Mouse (Mus musculus) CH12.LX (cell line): ENCODE measurements at regions not wholly inside any gene's neighbourhood (a gene's known extent, or its start where the extent isn't known, plus 50 kb on each side); places are given as distances from the start of the nearest gene placed in this dataset.

Experiments
- DNase-seq: peaks from one replicate; pipeline ENCODE4 v3.0.0-alpha.2; 2013; ENCODE audit errors: extremely low read depth
- H3K27ac ChIP-seq: 2 replicates; pipeline ENCODE4 v1.5.1; 2012; ENCODE audit warnings: low read depth, mild to moderate bottlenecking, control low read depth, moderate library complexity; ENCODE audit not compliant: insufficient read depth
- H3K27me3 ChIP-seq: replicated peaks from 2 replicates; pipeline ENCODE3; 2012; ENCODE audit warnings: inconsistent platforms
- H3K36me3 ChIP-seq, 2 experiments: replicated peaks in 1 of 2; 2 replicates each; pipeline versions ENCODE3 to v1.6.1; 2012; ENCODE audit warnings: inconsistent platforms in 1 of 2, low read length in 1 of 2, mild to moderate bottlenecking in 1 of 2, mixed read lengths in 1 of 2, moderate library complexity in 1 of 2; ENCODE audit not compliant: control insufficient read depth in 1 of 2, insufficient read depth in 1 of 2
- H3K4me1 ChIP-seq, 2 experiments: 2 replicates each; pipeline ENCODE4 v1.6.1; 2012; ENCODE audit warnings: inconsistent platforms in 1 of 2, moderate library complexity in 1 of 2; ENCODE audit not compliant: insufficient read depth in 2 of 2, control insufficient read depth in 1 of 2
- H3K4me2 ChIP-seq: 2 replicates; pipeline ENCODE4 v1.6.1; 2012; ENCODE audit warnings: low read depth, mild to moderate bottlenecking, control low read depth; ENCODE audit not compliant: poor library complexity, insufficient read depth, severe bottlenecking
- H3K4me3 ChIP-seq, 3 experiments: fragments of 150-350 bp in 1 of 3; sonication (generic) in 1 of 3; replicated peaks in 1 of 3; 2 replicates each; pipeline versions ENCODE3 to v1.5.1; 2011 to 2012; ENCODE audit warnings: low read depth in 2 of 3, low read length in 2 of 3, mild to moderate bottlenecking in 2 of 3, moderate library complexity in 2 of 3, control low read depth in 1 of 3, improper control_type of control experiment in 1 of 3, inconsistent platforms in 1 of 3, mixed read lengths in 1 of 3; ENCODE audit not compliant: poor library complexity in 1 of 3
- H3K79me2 ChIP-seq: replicated peaks from 2 replicates; pipeline ENCODE4 v1.6.1; 2012; ENCODE audit warnings: mild to moderate bottlenecking, moderate library complexity; ENCODE audit not compliant: control insufficient read depth, poor library complexity, insufficient read depth, severe bottlenecking; ENCODE audit errors: extremely low read depth
- H3K9ac ChIP-seq: 2 replicates; pipeline ENCODE4 v1.6.1; 2012; ENCODE audit warnings: low read depth, mild to moderate bottlenecking, control low read depth, moderate library complexity; ENCODE audit not compliant: insufficient read depth
- H3K9me3 ChIP-seq: replicated peaks from 2 replicates; pipeline ENCODE3; 2012; ENCODE audit warnings: low read length, inconsistent platforms, mixed read lengths
- BHLHE40 ChIP-seq: IDR thresholded peaks from 2 replicates; pipeline ENCODE4 v1.6.1; 2011; ENCODE audit warnings: mild to moderate bottlenecking, low read depth, low read length, improper control_type of control experiment
- CHD1 ChIP-seq: IDR thresholded peaks from 2 replicates; pipeline ENCODE4 v1.6.1; 2012; ENCODE audit warnings: low read depth, low read length, improper control_type of control experiment, inconsistent platforms
- CTCF ChIP-seq, 2 experiments: IDR thresholded peaks in 1 of 2; conservative IDR thresholded peaks in 1 of 2; 2 replicates each; pipeline ENCODE4 v1.5.1; 2011 to 2012; ENCODE audit warnings: low read depth in 2 of 2, low read length in 2 of 2, improper control_type of control experiment in 1 of 2, inconsistent platforms in 1 of 2, mild to moderate bottlenecking in 1 of 2, moderate library complexity in 1 of 2
- E2F4 ChIP-seq: IDR thresholded peaks from 2 replicates; pipeline ENCODE4 v1.6.1; 2011; ENCODE audit warnings: low read depth, low read length, improper control_type of control experiment; ENCODE audit not compliant: insufficient replicate concordance
- ELF1 ChIP-seq: IDR thresholded peaks from 2 replicates; pipeline ENCODE4 v1.6.1; 2014; ENCODE audit warnings: low read depth, mild to moderate bottlenecking, inconsistent platforms, low read length, improper control_type of control experiment
- ETS1 ChIP-seq: conservative IDR thresholded peaks from 2 replicates; pipeline ENCODE4 v1.6.1; 2012; ENCODE audit warnings: low read depth, mild to moderate bottlenecking, inconsistent platforms, low read length, improper control_type of control experiment, moderate library complexity
- JUN ChIP-seq: IDR thresholded peaks from 2 replicates; pipeline ENCODE4 v1.6.1; 2011; ENCODE audit warnings: low read depth, mild to moderate bottlenecking, low read length, improper control_type of control experiment, moderate library complexity; ENCODE audit not compliant: insufficient read depth
- JUND ChIP-seq: conservative IDR thresholded peaks from 2 replicates; pipeline ENCODE4 v1.6.1; 2011; ENCODE audit warnings: low read depth, low read length, improper control_type of control experiment
- KAT2A ChIP-seq: IDR thresholded peaks from 2 replicates; pipeline ENCODE4 v1.6.1; 2012; ENCODE audit warnings: low read length, improper control_type of control experiment, inconsistent platforms; ENCODE audit not compliant: insufficient replicate concordance
- MAX ChIP-seq: IDR thresholded peaks from 2 replicates; pipeline ENCODE4 v1.6.1; 2011; ENCODE audit warnings: low read length, improper control_type of control experiment
- MAZ ChIP-seq: IDR thresholded peaks from 2 replicates; pipeline ENCODE4 v1.6.1; 2012; ENCODE audit warnings: low read depth, mild to moderate bottlenecking, inconsistent platforms, low read length, improper control_type of control experiment, moderate library complexity
- MEF2A ChIP-seq: IDR thresholded peaks from 2 replicates; pipeline ENCODE4 v1.6.1; 2014; ENCODE audit warnings: low read depth, mild to moderate bottlenecking, inconsistent platforms, low read length, improper control_type of control experiment, borderline replicate concordance
- MYC ChIP-seq: IDR thresholded peaks from 2 replicates; pipeline ENCODE4 v1.6.1; 2011; ENCODE audit warnings: low read depth, mild to moderate bottlenecking, improper control_type of control experiment, low read length
- NELFE ChIP-seq: IDR thresholded peaks from 2 replicates; pipeline ENCODE4 v1.6.1; 2011; ENCODE audit warnings: low read depth, low read length, improper control_type of control experiment
- NRF1 ChIP-seq: IDR thresholded peaks from 2 replicates; pipeline ENCODE4 v1.6.1; 2014; ENCODE audit warnings: low read depth, mild to moderate bottlenecking, inconsistent platforms, low read length, improper control_type of control experiment, moderate library complexity
- PAX5 ChIP-seq: IDR thresholded peaks from 2 replicates; pipeline ENCODE4 v1.6.1; 2012; ENCODE audit warnings: low read length, inconsistent platforms, mixed read lengths
- POLR2AphosphoS2 ChIP-seq: IDR thresholded peaks from 2 replicates; pipeline ENCODE4 v1.6.1; 2011; ENCODE audit warnings: low read depth, low read length, improper control_type of control experiment
- SIN3A ChIP-seq: IDR thresholded peaks from 2 replicates; pipeline ENCODE4 v1.6.1; 2012; ENCODE audit warnings: low read length, improper control_type of control experiment, inconsistent platforms
- SMC3 ChIP-seq: IDR thresholded peaks from 2 replicates; pipeline ENCODE4 v1.6.1; 2011; ENCODE audit warnings: low read depth, low read length, improper control_type of control experiment
- TBP ChIP-seq: conservative IDR thresholded peaks from 2 replicates; pipeline ENCODE4 v1.6.1; 2011; ENCODE audit warnings: low read depth, low read length, improper control_type of control experiment
- TCF12 ChIP-seq: IDR thresholded peaks from 2 replicates; pipeline ENCODE4 v1.6.1; 2014; ENCODE audit warnings: low read depth, mild to moderate bottlenecking, inconsistent platforms, low read length, improper control_type of control experiment
- USF1 ChIP-seq: IDR thresholded peaks from 2 replicates; pipeline ENCODE4 v1.6.1; 2014; ENCODE audit warnings: low read depth, mild to moderate bottlenecking, inconsistent platforms, low read length, improper control_type of control experiment
- ZKSCAN1 ChIP-seq: IDR thresholded peaks from 2 replicates; pipeline ENCODE4 v1.6.1; 2012; ENCODE audit warnings: low read depth, inconsistent platforms, low read length, improper control_type of control experiment, borderline replicate concordance
- ZMIZ1 ChIP-seq: IDR thresholded peaks from 2 replicates; pipeline ENCODE4 v1.6.1; 2012; ENCODE audit warnings: low read depth, mild to moderate bottlenecking, inconsistent platforms, low read length, improper control_type of control experiment
- ZNF384 ChIP-seq: IDR thresholded peaks from 2 replicates; pipeline ENCODE4 v1.6.1; 2012; ENCODE audit warnings: low read depth, low read length, improper control_type of control experiment, inconsistent platforms
- dilution Hi-C: fragments of 300-500 bp; cut with MboI; formaldehyde crosslinking; loops from 2 replicates; pipeline ENCODE4 v1.14.3; 2020; ENCODE audit warnings: low sequenced_read_pairs; ENCODE audit not compliant: extremely low pct_unique_long_range_greater_than_20kb, extremely low pct_ligation_motif_present
- in situ Hi-C: fragments of 300-500 bp; cut with MboI; formaldehyde crosslinking; loops from 3 replicates; pipeline ENCODE4 v1.14.3; 2019; ENCODE audit warnings: low sequenced_read_pairs, low pct_ligation_motif_present, low pct_unique_long_range_greater_than_20kb, mixed read lengths

DNA sequence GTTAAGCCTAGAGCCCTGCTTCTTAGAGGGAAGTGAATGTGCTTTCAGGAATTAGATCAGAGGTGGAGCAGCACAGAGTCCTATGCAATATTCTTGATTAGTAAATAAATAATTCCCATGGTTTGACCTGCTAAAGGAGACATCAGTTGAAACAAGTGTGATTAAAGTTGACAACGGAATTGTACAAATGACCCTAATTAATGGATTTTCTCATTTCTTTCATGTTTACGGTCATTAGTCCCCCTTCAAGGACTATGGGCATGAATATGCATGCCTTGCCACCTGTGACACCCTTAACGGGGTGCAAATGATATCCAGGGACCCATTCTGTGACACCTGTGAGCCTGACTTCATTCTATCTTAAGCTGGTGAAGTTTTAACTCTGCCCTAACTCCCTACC is 219.5 kb upstream of the Tenm3 start:
- in situ Hi-C loops: no loop called here
- H3K27me3 ChIP-seq: no peaks in the 10 kb centered on the region
- H3K36me3 ChIP-seq: no peaks in the 10 kb centered on the region
- no peak overlapping the region for H3K9ac ChIP-seq
- peaks cover 50% of the 10 kb centered on the region for H3K9me3 ChIP-seq
- dilution Hi-C loops: no loop called here
- no peaks in the 10 kb centered on the region for H3K4me1 ChIP-seq
- TF ChIP-seq NELFE: no peak
- no peak for TF ChIP-seq ZKSCAN1
- no peak for TF ChIP-seq CTCF (conservative IDR thresholded peaks at IDR 0.05 in 1 of 2, IDR thresholded peaks at IDR 0.05 in 1 of 2; ENCODE audit: low read depth in 2 of 2, low read length in 2 of 2)
- no peak for TF ChIP-seq BHLHE40
- no peak for TF ChIP-seq MAZ
- no peak for TF ChIP-seq E2F4
- no peak for TF ChIP-seq MAX
- TF ChIP-seq, all 38 proteins: peak for 0
- Histone ChIP-seq H3K27ac (no peak overlapping the region), H3K4me2 (no peak overlapping the region), H3K79me2 (no peaks in the 10 kb centered on the region), H3K4me3 (no peak overlapping the region)
- DNase-seq: no peak

DNA sequence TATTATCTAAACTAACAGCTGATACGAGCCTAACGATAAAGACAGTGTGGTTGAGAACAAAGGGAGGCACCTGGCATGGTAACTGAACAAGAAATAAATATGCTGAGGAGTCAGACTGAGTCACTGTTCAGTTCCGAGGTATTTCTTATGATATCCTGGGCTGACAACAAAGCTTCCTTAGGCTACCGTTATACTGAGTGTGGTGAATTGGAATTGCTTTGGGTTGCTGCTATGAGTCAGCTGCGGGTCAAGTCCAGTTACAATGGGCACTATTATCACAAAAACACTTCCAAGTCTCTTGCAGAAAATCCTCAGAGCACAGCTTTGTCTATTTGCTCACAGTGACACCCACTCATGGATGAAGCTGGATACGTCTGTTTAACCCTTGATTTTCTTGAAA is 199.5 kb upstream of the Tenm3 start:
- H3K4me2 ChIP-seq: no peak overlapping the region
- DNase-seq: no peak
- dilution Hi-C loops (no loop called here), in situ Hi-C loops (no loop called here)
- no peak overlapping the region for H3K4me3 ChIP-seq
- H3K9ac ChIP-seq: no peak overlapping the region
- H3K4me1 ChIP-seq: no peaks in the 10 kb centered on the region
- H3K27me3 ChIP-seq: no peaks in the 10 kb centered on the region
- H3K27ac ChIP-seq: no peak overlapping the region
- peaks cover 35% of the 10 kb centered on the region for H3K9me3 ChIP-seq
- no peaks in the 10 kb centered on the region for H3K79me2 ChIP-seq
- TF ChIP-seq USF1: no peak
- no peak for TF ChIP-seq PAX5
- no peak for TF ChIP-seq POLR2AphosphoS2
- no peak for TF ChIP-seq SIN3A
- no peak for TF ChIP-seq MAZ
- no peak for TF ChIP-seq NRF1
- no peak for TF ChIP-seq TCF12
- no peak for TF ChIP-seq JUN
- no peaks in the 10 kb centered on the region for H3K36me3 ChIP-seq

- Histone ChIP-seq H3K9ac (no peak overlapping the region), H3K4me1 (no peaks in the 10 kb centered on the region), H3K27me3 (no peaks in the 10 kb centered on the region), H3K36me3 (no peaks in the 10 kb centered on the region), H3K27ac (no peak overlapping the region), H3K4me3 (no peak overlapping the region), H3K79me2 (no peaks in the 10 kb centered on the region), H3K4me2 (no peak overlapping the region), H3K9me3 (peaks cover 56% of the 10 kb centered on the region)
- no peak for DNase-seq
- dilution Hi-C loops: no loop called here
- in situ Hi-C loops: no loop called here
- no peak for TF ChIP-seq JUND
- no peak for TF ChIP-seq USF1
- no peak for TF ChIP-seq TBP
- no peak for TF ChIP-seq NRF1
- TF ChIP-seq ELF1: no peak
- TF ChIP-seq MEF2A: no peak
- no peak for TF ChIP-seq BHLHE40
- no peak for TF ChIP-seq E2F4
- no peak for TF ChIP-seq MAZ
- no peak for TF ChIP-seq CHD1
- no peak for TF ChIP-seq ETS1
- TF ChIP-seq ZMIZ1: no peak
- TF ChIP-seq ZNF384: no peak
- TF ChIP-seq SMC3: no peak
- no peak for TF ChIP-seq MYC
- no peak for TF ChIP-seq KAT2A
These were observed 192.4 kb upstream of the Tenm3 start for GRCm38 (mm10) chr8:49035970-49036700.
